Mouse (Mus musculus) forelimb bud, embryonic 11.5 days (tissue): ENCODE data around the gene Gm26602.

Experiments used
- DNase-seq: peaks from one replicate; pipeline ENCODE4 v3.0.0-alpha.2; 2012; ENCODE audit warnings: low read depth, low spot score

Gene Gm26602

DNA sequence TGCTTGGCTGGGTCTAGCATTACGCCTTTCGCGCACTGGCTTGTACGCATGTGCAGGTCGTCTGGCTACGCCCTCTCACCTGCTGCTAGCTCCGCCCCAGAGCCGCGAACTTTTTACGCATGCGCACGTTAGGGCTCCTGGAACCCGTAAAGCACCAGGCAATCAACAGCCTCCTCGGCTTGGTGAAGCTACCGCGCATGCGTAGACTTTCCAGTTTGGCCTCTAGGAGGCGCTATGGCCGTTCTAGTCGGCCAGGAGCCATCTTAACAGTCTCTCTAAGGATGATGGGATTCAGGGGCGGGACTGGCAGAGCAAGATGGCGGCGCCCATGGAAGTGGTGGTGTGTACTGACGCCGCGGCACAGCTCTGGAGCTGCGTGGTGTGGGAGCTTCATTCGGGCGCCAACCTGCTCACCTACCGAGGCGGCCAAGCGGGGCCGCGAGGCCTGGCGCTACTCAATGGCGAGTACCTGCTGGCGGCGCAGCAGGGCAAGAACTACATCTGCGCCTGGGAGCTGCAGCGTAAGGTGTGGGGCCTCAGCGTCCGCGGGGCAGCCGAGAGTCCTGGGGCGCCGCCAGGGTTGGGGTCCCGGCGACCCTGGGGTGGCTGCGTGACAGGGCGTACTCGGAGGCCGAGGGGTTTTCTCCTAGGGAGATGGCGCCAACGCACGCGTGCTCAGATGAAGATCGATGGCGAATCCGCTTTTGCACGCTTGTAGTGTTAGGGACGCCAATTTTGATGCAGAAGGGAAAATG is 49.4 kb downstream of the Gm26602 start, which contains the start of gene Wdr18:
Gene Wdr18, plus strand, starts transcription at position 306 of the 755 bp plus-strand sequence.
- peak; percentile 100 for DNase-seq
